In genomic region chr12:108857589-108858184, GRCm38 (mm10) we compare ENCODE assay signal across 15 mouse cellular contexts. TPM values are rescaled to one million over a fixed set of nuclear protein-coding genes. Genes with fewer than 3 reads are reported as not detected.
DNase-seq lines count a peak whose midpoint lies in the region; ATAC-seq lines count a peak whose summit lies in the region.
"Had no signal": no experiment of that assay in that cellular context is flagged by ENCODE, and none has a peak within 500 bp of the region (broad histone marks: within the 10 kb centered on the region; RNA-seq: fewer than 3 reads in every experiment).

No protein-coding gene starts in this region.

- no peaks in the 10 kb centered on the region for H3K27me3 ChIP-seq in heart, embryonic 12.5 days (replicated peaks)
- no peaks in the 10 kb centered on the region for H3K27me3 ChIP-seq in embryonic facial prominence, embryonic 10.5 days (replicated peaks; ENCODE audit: low read depth, poor library complexity, severe bottlenecking)
- H3K27me3 ChIP-seq in hindbrain, embryonic 16.5 days (replicated peaks; ENCODE audit: control insufficient read depth, insufficient read depth, low read length) = no peaks in the 10 kb centered on the region
- H3K27me3 ChIP-seq: CH12.LX; hindbrain, embryonic 15.5 days; limb, embryonic 12.5 days; neural tube, embryonic 15.5 days had no signal

- H3K9ac ChIP-seq in heart, embryonic 12.5 days = no peak overlapping the region
- no peak overlapping the region for H3K9ac ChIP-seq in hindbrain, embryonic 16.5 days (ENCODE audit: low read depth, low read length)
- H3K9ac ChIP-seq: hindbrain, embryonic 15.5 days; limb, embryonic 12.5 days; neural tube, embryonic 15.5 days had no signal

- no peak overlapping the region for H3K27ac ChIP-seq in heart, embryonic 12.5 days (ENCODE audit: poor library complexity, severe bottlenecking)
- 0 out of 2 replicates have a peak overlapping the region, but pooled peaks have one; percentile 3 for H3K27ac ChIP-seq in embryonic facial prominence, embryonic 10.5 days (replicated peaks)
- H3K27ac ChIP-seq in hindbrain, embryonic 16.5 days (ENCODE audit: low read depth, low read length) = no peak overlapping the region
- H3K27ac ChIP-seq: hindbrain, embryonic 15.5 days; limb, embryonic 12.5 days; neural tube, embryonic 15.5 days had no signal

- WGBS in heart, embryonic 12.5 days = 77% methylated on average over 7 of the region's 7 CpGs
- 78% methylated on average over 7 of the region's 7 CpGs for WGBS in embryonic facial prominence, embryonic 10.5 days
- 87% methylated on average over 7 of the region's 7 CpGs for WGBS in hindbrain, embryonic 16.5 days

- intact Hi-C loops in heart, postnatal 10 days (cut with DNase I) = no loop called here
- intact Hi-C loops in left cerebral cortex, postnatal 10 days (cut with DNase I) = no loop called here

- H3K36me3 ChIP-seq in heart, embryonic 12.5 days = peaks cover 37% of the 10 kb centered on the region
- peaks cover 55% of the 10 kb centered on the region for H3K36me3 ChIP-seq in embryonic facial prominence, embryonic 10.5 days (replicated peaks)
- H3K36me3 ChIP-seq in hindbrain, embryonic 16.5 days (ENCODE audit: control insufficient read depth, insufficient read depth, low read length) = peaks cover 8% of the 10 kb centered on the region

- no peaks in the 10 kb centered on the region for H3K9me3 ChIP-seq in heart, embryonic 12.5 days (replicated peaks)
- H3K9me3 ChIP-seq in embryonic facial prominence, embryonic 10.5 days = no peaks in the 10 kb centered on the region
- H3K9me3 ChIP-seq in hindbrain, embryonic 16.5 days (ENCODE audit: control insufficient read depth, low read length) = no peaks in the 10 kb centered on the region
- H3K9me3 ChIP-seq: hindbrain, embryonic 15.5 days; limb, embryonic 12.5 days; neural tube, embryonic 15.5 days had no signal

- no peak overlapping the region for H3K4me3 ChIP-seq in heart, embryonic 12.5 days
- H3K4me3 ChIP-seq in embryonic facial prominence, embryonic 10.5 days = no peak overlapping the region
- H3K4me3 ChIP-seq in hindbrain, embryonic 16.5 days (ENCODE audit: low read length) = no peak overlapping the region
- H3K4me3 ChIP-seq: hindbrain, embryonic 15.5 days; limb, embryonic 12.5 days; neural tube, embryonic 15.5 days had no signal

- no peak overlapping the region for H3K4me2 ChIP-seq in heart, embryonic 12.5 days
- no peak overlapping the region for H3K4me2 ChIP-seq in hindbrain, embryonic 16.5 days (ENCODE audit: low read length)
- H3K4me2 ChIP-seq: hindbrain, embryonic 15.5 days; limb, embryonic 12.5 days; midbrain, embryonic 11.5 days; neural tube, embryonic 15.5 days had no signal

- DNase-seq in heart, postnatal 10 days = peak; percentile 39 to 56
- DNase-seq in embryonic facial prominence, embryonic 10.5 days (ENCODE audit: low spot score) = no peak
- DNase-seq in kidney, adult 9 months = peak; percentile 45
- DNase-seq in lung, postnatal 10 days = peak; percentile 73
- DNase-seq in embryo, embryonic 11 days = no peak
- no peak for DNase-seq in left cerebral cortex, postnatal 10 days (ENCODE audit: extremely low spot score in 1 of 2, low spot score in 2 of 2)
- DNase-seq: cerebellum, postnatal 10 days; thymus, adult 2 months had no signal

- no peak for ATAC-seq in heart, embryonic 12.5 days (ENCODE audit: insufficient number of reproducible peaks, low FRiP score)
- ATAC-seq in hindbrain, embryonic 16.5 days = no peak

- H3K4me1 ChIP-seq in heart, embryonic 12.5 days (replicated peaks) = no peaks in the 10 kb centered on the region
- H3K4me1 ChIP-seq in embryonic facial prominence, embryonic 10.5 days = peaks cover 22% of the 10 kb centered on the region
- no peaks in the 10 kb centered on the region for H3K4me1 ChIP-seq in hindbrain, embryonic 16.5 days (ENCODE audit: control insufficient read depth, insufficient read depth, low read depth, low read length)
- H3K4me1 ChIP-seq: hindbrain, embryonic 15.5 days; neural tube, embryonic 15.5 days had no signal

RNA-seq across cellular contexts. Expression of gene Slc25a47, which starts 21.8 kb away (rescaled TPM):
- 1 to 10 TPM; 5.0 to 6.3 TPM for total RNA-seq in heart, postnatal 10 days (2021)
- 5.2 and 5.4 TPM in 2 replicates for polyA plus RNA-seq in heart, embryonic 12.5 days (2016; fragmentation: Nextera tagmentation; extraction: Ambion mirVana)
- polyA plus RNA-seq in embryonic facial prominence, embryonic 10.5 days (2016; fragmentation: Nextera tagmentation; extraction: Ambion mirVana) = 13.1 and 15.2 TPM in 2 replicates
- 1 to 10 TPM; 8.4 to 9.3 TPM for total RNA-seq in left cerebral cortex, postnatal 10 days (2021)
- 6.4 and 7.3 TPM in 2 replicates for polyA plus RNA-seq in hindbrain, embryonic 16.5 days (2015; fragmentation: Nextera tagmentation; extraction: Ambion mirVana)

RNA-seq across cellular contexts. Expression of gene Slc25a29, which starts 22.0 kb away (rescaled TPM):
- total RNA-seq in heart, postnatal 10 days (2021) = 1 to 10 TPM; 2.4 to 2.8 TPM
- 3.0 and 3.3 TPM in 2 replicates for polyA plus RNA-seq in heart, embryonic 12.5 days (2016; fragmentation: Nextera tagmentation; extraction: Ambion mirVana)
- 12.9 and 13.6 TPM in 2 replicates for polyA plus RNA-seq in embryonic facial prominence, embryonic 10.5 days (2016; fragmentation: Nextera tagmentation; extraction: Ambion mirVana)
- total RNA-seq in left cerebral cortex, postnatal 10 days (2021) = 10 to 100 TPM; 13.2 to 14.4 TPM
- polyA plus RNA-seq in hindbrain, embryonic 16.5 days (2015; fragmentation: Nextera tagmentation; extraction: Ambion mirVana) = 18.2 and 19.6 TPM in 2 replicates

RNA-seq across cellular contexts. Expression of gene Wdr25, which starts 35.7 kb away (rescaled TPM):
- total RNA-seq in heart, postnatal 10 days (2021) = 1 to 10 TPM; 4.6 to 5.5 TPM
- polyA plus RNA-seq in heart, embryonic 12.5 days (2016; fragmentation: Nextera tagmentation; extraction: Ambion mirVana) = 5.6 and 5.8 TPM in 2 replicates
- polyA plus RNA-seq in embryonic facial prominence, embryonic 10.5 days (2016; fragmentation: Nextera tagmentation; extraction: Ambion mirVana) = 9.9 and 10.4 TPM in 2 replicates
- 1 to 10 TPM; 5.8 to 6.1 TPM for total RNA-seq in left cerebral cortex, postnatal 10 days (2021)
- 5.0 and 6.0 TPM in 2 replicates for polyA plus RNA-seq in hindbrain, embryonic 16.5 days (2015; fragmentation: Nextera tagmentation; extraction: Ambion mirVana)

RNA-seq across cellular contexts. Expression of gene Wars, which starts 36.3 kb away (rescaled TPM):
- 10 to 100 TPM; 44.2 to 45.3 TPM for total RNA-seq in heart, postnatal 10 days (2021)
- polyA plus RNA-seq in heart, embryonic 12.5 days (2016; fragmentation: Nextera tagmentation; extraction: Ambion mirVana) = 70.0 and 71.5 TPM in 2 replicates
- 146 and 147 TPM in 2 replicates for polyA plus RNA-seq in embryonic facial prominence, embryonic 10.5 days (2016; fragmentation: Nextera tagmentation; extraction: Ambion mirVana)
- total RNA-seq in left cerebral cortex, postnatal 10 days (2021) = 10 to 100 TPM; 90.4 to 92.5 TPM
- 108 and 115 TPM in 2 replicates for polyA plus RNA-seq in hindbrain, embryonic 16.5 days (2015; fragmentation: Nextera tagmentation; extraction: Ambion mirVana)

Comparison
In these comparisons a context has a peak if more than half of its experiments do, and no peak if none do; other contexts are left out.
1. DNase-seq: peak in heart, postnatal 10 days (2 of 2), kidney, adult 9 months (single experiment) and lung, postnatal 10 days (single experiment); none in embryonic facial prominence, embryonic 10.5 days (single experiment), embryo, embryonic 11 days (single experiment) and left cerebral cortex, postnatal 10 days (0 of 2).